Mouse (Mus musculus): ENCODE measurements around the gene Wipi1.

GRCm38 (mm10) chr11:109524869-109525268 lies 86.9 kb downstream of the Wipi1 start:
- TF ChIP-seq CTCF (IDR thresholded peaks at IDR 0.05; ENCODE audit: borderline replicate concordance, control insufficient read depth, extremely low read depth, insufficient read depth, low read length, poor library complexity) (no peak), POLR2A (IDR thresholded peaks at IDR 0.05; ENCODE audit: control insufficient read depth, extremely low read depth, insufficient read depth, low read length, poor library complexity) (no peak)
